Mouse (Mus musculus) testis, adult 2 months (tissue): ENCODE data around the gene Cep164.

Experiments
- CTCF ChIP-seq: fragments of 200-500 bp; IDR thresholded peaks from 2 replicates; pipeline ENCODE4 v1.5.1; 2012; ENCODE audit warnings: low read depth, mild to moderate bottlenecking, inconsistent platforms, low read length, moderate library complexity; ENCODE audit not compliant: control insufficient read depth, insufficient read depth, insufficient replicate concordance
- POLR2A ChIP-seq: fragments of 200-500 bp; IDR thresholded peaks from 2 replicates; pipeline ENCODE4 v1.6.1; 2012; ENCODE audit warnings: low read depth, mild to moderate bottlenecking, inconsistent platforms, low read length, moderate library complexity; ENCODE audit not compliant: control insufficient read depth

GRCm38 (mm10) chr9:45739001-45739701 is 89.3 kb downstream of the Cep164 start:
- TF ChIP-seq CTCF (no peak), POLR2A (no peak)
